Mouse (Mus musculus) liver, adult 2 months (tissue): ENCODE results near the gene Irf1. TPM values are rescaled to one million over a fixed set of nuclear protein-coding genes. Genes with fewer than 3 reads are reported as not detected.

Experiments used
- DNase-seq: peaks from one replicate; pipeline ENCODE4 v3.0.0-alpha.2; 2011; ENCODE audit warnings: low read depth, low spot score; ENCODE audit errors: extremely low read depth
- H3K27ac ChIP-seq: fragments of 200-500 bp; replicated peaks from 2 replicates; pipeline ENCODE4 v1.5.1; 2012; ENCODE audit warnings: low read depth, mild to moderate bottlenecking, control low read depth, inconsistent platforms, low read length; ENCODE audit not compliant: insufficient read depth
- H3K27me3 ChIP-seq: fragments of 200-500 bp; 2 replicates; pipeline ENCODE4 v1.6.1; 2012; ENCODE audit warnings: mild to moderate bottlenecking, moderate library complexity, low read length, inconsistent platforms; ENCODE audit not compliant: control insufficient read depth, insufficient read depth
- H3K36me3 ChIP-seq: fragments of 200-500 bp; 2 replicates; pipeline ENCODE4 v1.6.1; 2012; ENCODE audit warnings: low read length, inconsistent platforms; ENCODE audit not compliant: control insufficient read depth, insufficient read depth
- H3K4me1 ChIP-seq: fragments of 200-500 bp; 2 replicates; pipeline ENCODE4 v1.6.1; 2011; ENCODE audit warnings: low read length; ENCODE audit not compliant: control insufficient read depth, insufficient read depth
- H3K4me3 ChIP-seq: fragments of 200-500 bp; 2 replicates; pipeline ENCODE4 v1.5.1; 2011; ENCODE audit warnings: low read depth, mild to moderate bottlenecking, control low read depth, low read length, moderate library complexity; ENCODE audit not compliant: insufficient read depth
- H3K79me2 ChIP-seq: fragments of 200-500 bp; 2 replicates; pipeline ENCODE4 v1.6.1; 2012; ENCODE audit warnings: inconsistent platforms, mild to moderate bottlenecking, low read length, moderate library complexity; ENCODE audit not compliant: control insufficient read depth, insufficient read depth
- H3K9ac ChIP-seq: fragments of 200-500 bp; 2 replicates; pipeline ENCODE4 v1.6.1; 2012; ENCODE audit warnings: low read depth, mild to moderate bottlenecking, control low read depth, inconsistent platforms, low read length
- CTCF ChIP-seq: fragments of 200-500 bp; IDR thresholded peaks from 2 replicates; pipeline ENCODE4 v1.5.1; 2011; ENCODE audit warnings: low read depth, low read length, control low read depth
- POLR2A ChIP-seq: fragments of 200-500 bp; IDR thresholded peaks from 2 replicates; pipeline ENCODE4 v1.6.1; 2011; ENCODE audit warnings: low read length, control low read depth; ENCODE audit not compliant: insufficient read depth; ENCODE audit errors: extremely low read depth
- WGBS: fragments of 180-500 bp; shearing (Covaris S2); methylation state at CpG from one replicate; pipeline ENCODE4 v1.1.7; 2018; 5-methylcytosine and 5-hydroxymethylcytosine counted together
- polyA plus RNA-seq: library from polyadenylated mRNA; depleted of rRNA; stranded (reverse); fragments of >200 nt; gene quantifications from 2 replicates; pipeline ENCODE4 v1.2.3, GENCODE M21; 2012
- total RNA-seq: library from RNA; depleted of rRNA; stranded (reverse); fragments of >200 nt; gene quantifications from 2 replicates; pipeline ENCODE4 v1.2.3, GENCODE M21; 2014

The Irf1 gene
- total and polyA plus RNA-seq, 2 experiments, result 27.9 to 44.2 TPM

DNA sequence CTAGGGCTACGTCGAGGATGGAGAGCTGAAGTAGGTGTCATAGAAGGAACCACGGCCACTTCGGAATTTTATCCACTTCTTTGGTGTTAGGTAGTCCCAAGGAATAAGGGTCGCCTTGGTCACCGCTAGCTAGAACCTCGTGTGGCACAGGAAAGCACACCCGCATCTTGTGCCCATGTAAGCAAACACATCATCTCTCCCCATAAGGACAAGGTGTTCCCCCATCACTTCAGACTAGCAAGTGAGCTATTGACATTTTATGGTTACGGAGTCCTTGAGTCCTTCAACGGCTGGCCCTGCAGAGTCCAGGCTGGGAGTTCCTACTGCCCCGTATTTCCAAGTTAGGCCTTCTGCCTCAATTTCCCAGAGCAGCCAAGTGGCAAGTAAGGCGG is 633 bp upstream of the Irf1 start:
- Histone ChIP-seq H3K4me1 (peaks cover 19% of the 10 kb centered on the region), H3K79me2 (no peaks in the 10 kb centered on the region; the same call in 1 of the 2 replicates), H3K27ac (peak overlapping the region; percentile 82), H3K36me3 (peaks cover 15% of the 10 kb centered on the region), H3K4me3 (peak overlapping the region; percentile 81; the same call in 1 of the 2 replicates), H3K27me3 (no peaks in the 10 kb centered on the region), H3K9ac (peak overlapping the region; percentile 63)
- DNase-seq, result no peak
- TF ChIP-seq CTCF (no peak), POLR2A (no peak)
- WGBS, result 77% methylated on average over 12 of the region's 12 CpGs

DNA sequence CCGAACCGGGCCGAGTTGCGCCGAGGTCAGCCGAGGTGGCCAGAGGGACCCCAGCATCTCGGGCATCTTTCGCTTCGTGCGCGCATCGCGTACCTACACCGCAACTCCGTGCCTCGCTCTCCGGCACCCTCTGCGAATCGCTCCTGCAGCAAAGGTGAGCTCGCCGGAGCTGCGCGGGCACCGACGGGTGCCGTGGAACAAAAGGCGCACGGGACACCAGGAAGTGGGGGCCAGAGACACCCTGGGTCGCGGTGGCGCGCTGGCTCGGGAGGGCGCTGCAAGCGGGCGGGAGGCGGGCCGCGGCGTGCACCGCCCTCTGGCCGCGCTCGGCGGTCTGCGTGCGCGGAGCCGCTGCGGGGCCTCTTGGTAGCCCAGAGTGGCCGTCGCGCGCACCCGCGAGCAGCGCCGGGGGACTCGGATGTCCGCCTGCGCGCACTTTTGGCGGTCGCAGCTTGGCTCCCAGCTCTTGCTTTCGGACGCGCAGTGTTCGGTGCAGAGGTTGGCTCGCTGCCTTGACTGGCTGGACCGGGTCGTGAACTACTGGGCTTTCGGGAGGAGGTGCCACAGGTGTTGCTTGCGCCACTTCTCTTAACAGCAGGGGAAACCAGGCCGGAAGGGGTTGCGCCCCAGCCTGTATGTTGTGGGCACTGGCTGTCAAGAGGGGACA is 444 bp downstream of the Irf1 start:
- Histone ChIP-seq H3K27me3 (no peaks in the 10 kb centered on the region), H3K79me2 (no peaks in the 10 kb centered on the region; the same call in 1 of the 2 replicates), H3K9ac (peak overlapping the region; percentile 91), H3K4me3 (peak overlapping the region; percentile 81), H3K27ac (peak overlapping the region; percentile 86), H3K4me1 (peaks cover 14% of the 10 kb centered on the region), H3K36me3 (peaks cover 18% of the 10 kb centered on the region)
- peak; percentile 80 for DNase-seq
- under 1% methylated on average over 75 of the region's 75 CpGs for WGBS
- no peak for TF ChIP-seq CTCF
- 0 out of 2 replicates have a peak, but pooled peaks have one; percentile 21 for TF ChIP-seq POLR2A

DNA sequence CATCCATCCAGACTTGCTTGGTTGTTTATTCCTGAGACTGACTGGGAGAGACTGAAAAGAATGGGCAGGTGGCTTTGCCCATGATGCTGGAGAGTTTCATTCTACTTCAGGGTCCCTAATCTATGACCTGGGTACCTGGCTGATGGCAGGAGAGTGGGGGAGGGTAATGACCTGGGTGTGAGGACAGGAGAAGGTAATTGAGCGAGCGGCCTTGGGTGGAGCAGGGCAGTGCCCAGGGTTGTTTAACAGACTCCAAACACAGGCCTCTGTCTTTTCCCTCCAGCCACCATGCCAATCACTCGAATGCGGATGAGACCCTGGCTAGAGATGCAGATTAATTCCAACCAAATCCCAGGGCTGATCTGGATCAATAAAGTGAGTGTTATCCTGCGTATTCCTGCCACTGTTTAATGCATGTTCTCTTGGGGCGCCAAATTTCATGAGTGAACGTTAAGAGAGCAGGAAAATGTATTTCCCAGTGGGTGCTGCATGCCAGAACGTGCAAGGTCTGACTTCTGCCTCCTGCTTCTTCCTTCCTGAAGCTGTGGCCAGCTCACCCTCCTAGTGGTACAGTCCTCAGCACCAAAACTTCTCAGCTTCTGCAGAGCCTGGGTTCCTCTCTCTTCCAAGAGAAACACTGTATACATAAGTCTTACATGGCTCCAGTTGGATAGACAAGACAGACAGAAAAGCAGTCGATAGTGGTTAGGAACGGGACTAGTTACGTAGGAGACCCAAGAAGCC is 1.4 kb downstream of the Irf1 start:
- Histone ChIP-seq H3K36me3 (peaks cover 22% of the 10 kb centered on the region), H3K27ac (peak overlapping the region; percentile 86), H3K4me1 (peaks cover 14% of the 10 kb centered on the region), H3K4me3 (peak overlapping the region; percentile 81), H3K27me3 (no peaks in the 10 kb centered on the region), H3K9ac (peak overlapping the region; percentile 91), H3K79me2 (no peaks in the 10 kb centered on the region; the same call in 1 of the 2 replicates)
- peak; percentile 64 for DNase-seq
- WGBS, result 22% methylated on average over 11 of the region's 11 CpGs
- no peak for TF ChIP-seq CTCF
- TF ChIP-seq POLR2A, result no peak

DNA sequence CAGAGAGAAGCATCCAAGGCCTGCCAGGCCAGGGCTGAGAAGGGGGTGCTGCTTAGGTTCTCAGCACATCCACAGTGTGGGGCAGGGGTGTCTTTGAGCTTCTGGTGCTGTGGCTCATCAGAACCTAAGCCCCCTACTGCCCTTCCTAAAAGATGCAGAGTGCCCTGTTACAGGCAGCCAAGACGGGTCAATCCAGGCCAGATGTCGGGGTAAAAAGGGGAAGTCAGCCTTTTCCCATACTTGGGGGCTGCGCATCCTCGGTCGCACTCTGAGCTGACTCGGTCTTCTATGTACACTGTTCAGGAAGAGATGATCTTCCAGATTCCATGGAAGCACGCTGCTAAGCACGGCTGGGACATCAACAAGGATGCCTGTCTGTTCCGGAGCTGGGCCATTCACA is 2.7 kb downstream of the Irf1 start:
- WGBS, result 74% methylated on average over 9 of the region's 9 CpGs
- Histone ChIP-seq H3K4me3 (peak overlapping the region; percentile 24), H3K9ac (peak overlapping the region; percentile 50), H3K27ac (peak overlapping the region; percentile 30; the same call in 1 of the 2 replicates), H3K36me3 (peaks cover 35% of the 10 kb centered on the region), H3K27me3 (no peaks in the 10 kb centered on the region), H3K4me1 (peaks cover 16% of the 10 kb centered on the region), H3K79me2 (no peaks in the 10 kb centered on the region; the same call in 1 of the 2 replicates)
- no peak for DNase-seq
- TF ChIP-seq CTCF, result no peak

DNA sequence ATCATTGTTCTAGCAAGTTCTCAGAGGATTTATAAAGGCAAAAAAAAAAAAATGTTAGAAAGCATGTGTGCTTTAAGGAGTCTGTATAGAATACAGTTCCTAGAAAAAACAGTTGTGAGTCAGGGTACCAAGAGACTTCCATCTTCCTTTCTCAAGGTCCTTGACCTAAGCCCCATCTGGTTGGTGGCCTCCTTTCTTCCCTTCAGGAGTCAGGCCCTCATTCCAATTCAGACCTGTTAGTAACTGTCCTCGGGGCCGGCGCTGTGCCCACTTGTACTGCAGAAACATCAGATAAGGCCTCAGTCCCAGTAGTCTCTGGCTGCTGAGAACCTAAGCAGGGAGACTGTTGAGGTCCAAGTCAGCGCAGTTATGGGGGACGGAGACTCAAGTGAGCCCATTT is 3.3 kb downstream of the Irf1 start, which contains the start of gene Gm17334:
Gene Gm17334, minus strand, starts transcription at position 101 of the 400 bp plus-strand sequence.
- H3K27me3 ChIP-seq, result no peaks in the 10 kb centered on the region
- WGBS, result 78% methylated on average over 5 of the region's 5 CpGs
- H3K36me3 ChIP-seq, result peaks cover 35% of the 10 kb centered on the region
- H3K79me2 ChIP-seq, result no peaks in the 10 kb centered on the region; the same call in 1 of the 2 replicates
- H3K4me3 ChIP-seq, result peak within 1 kb of the TSS; percentile 24
- H3K4me1 ChIP-seq, result peaks cover 16% of the 10 kb centered on the region
- peak within 1 kb of the TSS; percentile 30; the same call in 1 of the 2 replicates for H3K27ac ChIP-seq
- DNase-seq, result no peak
- H3K9ac ChIP-seq, result peak within 1 kb of the TSS; percentile 50
- TF ChIP-seq POLR2A (no peak), CTCF (no peak)
